ENCODE assay signal across 28 mouse cellular contexts in genomic region chr12:79272604-79273003, GRCm38 (mm10). TPM values are rescaled to one million over a fixed set of nuclear protein-coding genes. Genes with fewer than 3 reads are reported as not detected.
DNase-seq lines count a peak whose midpoint lies in the region; ATAC-seq and TF ChIP-seq lines count a peak whose summit lies in the region.
"Had no signal": no experiment of that assay in that cellular context is flagged by ENCODE, and none has a peak within 500 bp of the region (broad histone marks: within the 10 kb centered on the region; RNA-seq: fewer than 3 reads in every experiment).

No protein-coding gene starts in this region.

- no peak for TF ChIP-seq CTCF in liver, adult 2 months (IDR thresholded peaks at IDR 0.05; ENCODE audit: low read depth, low read length)
- TF ChIP-seq CTCF in liver, embryonic 14.5 days (IDR thresholded peaks at IDR 0.05; ENCODE audit: low read depth): no peak
- TF ChIP-seq CTCF in liver, postnatal 0 days (IDR thresholded peaks at IDR 0.05; ENCODE audit: low read depth): no peak
- no peak for TF ChIP-seq CTCF in hindbrain, postnatal 0 days (IDR thresholded peaks at IDR 0.05; ENCODE audit: low read depth)

- H3K36me3 ChIP-seq in liver, adult 2 months (ENCODE audit: control insufficient read depth, insufficient read depth, low read length): peaks cover 80% of the 10 kb centered on the region
- peaks cover 43% of the 10 kb centered on the region for H3K36me3 ChIP-seq in liver, embryonic 11.5 days (ENCODE audit: control insufficient read depth, insufficient read depth, low read length)
- H3K36me3 ChIP-seq in liver, embryonic 14.5 days (replicated peaks; ENCODE audit: control insufficient read depth, insufficient read depth, low read depth): peaks cover 36% of the 10 kb centered on the region
- peaks cover 74% of the 10 kb centered on the region for H3K36me3 ChIP-seq in liver, postnatal 0 days (replicated peaks; ENCODE audit: insufficient read depth, low read length)
- H3K36me3 ChIP-seq in hindbrain, postnatal 0 days (ENCODE audit: insufficient read depth, low read length): peaks cover 78% of the 10 kb centered on the region

- 34% methylated on average over 4 of the region's 4 CpGs for WGBS in liver, adult 2 months
- WGBS in liver, embryonic 11.5 days: 83% methylated on average over 4 of the region's 4 CpGs
- 61% methylated on average over 4 of the region's 4 CpGs for WGBS in liver, embryonic 14.5 days (ENCODE audit: insufficient replicate concordance)
- WGBS in liver, postnatal 0 days (ENCODE audit: insufficient replicate concordance): 66% methylated on average over 4 of the region's 4 CpGs
- WGBS in hindbrain, postnatal 0 days: 93% methylated on average over 4 of the region's 4 CpGs

- no peak overlapping the region for H3K9ac ChIP-seq in liver, adult 2 months (ENCODE audit: low read depth, low read length)
- no peak overlapping the region for H3K9ac ChIP-seq in liver, embryonic 11.5 days (ENCODE audit: low read depth, low read length)
- no peak overlapping the region for H3K9ac ChIP-seq in liver, embryonic 14.5 days (replicated peaks)
- H3K9ac ChIP-seq in liver, postnatal 0 days (replicated peaks): no peak overlapping the region
- H3K9ac ChIP-seq in hindbrain, postnatal 0 days (replicated peaks; ENCODE audit: low read length): no peak overlapping the region
- H3K9ac ChIP-seq: embryonic facial prominence, embryonic 12.5 days; embryonic facial prominence, embryonic 15.5 days; forebrain, postnatal 0 days; hindbrain, embryonic 13.5 days had no signal

- TF ChIP-seq EP300 in liver, embryonic 14.5 days (IDR thresholded peaks at IDR 0.05; ENCODE audit: low read depth): no peak
- TF ChIP-seq EP300 in liver, postnatal 0 days (IDR thresholded peaks at IDR 0.05; ENCODE audit: low read depth): no peak

- H3K79me2 ChIP-seq in liver, adult 2 months (ENCODE audit: control insufficient read depth, insufficient read depth, low read length): no peaks in the 10 kb centered on the region

- H3K27ac ChIP-seq in liver, adult 2 months (replicated peaks; ENCODE audit: insufficient read depth, low read depth, low read length): no peak overlapping the region
- H3K27ac ChIP-seq in liver, embryonic 11.5 days (ENCODE audit: low read depth, low read length): no peak overlapping the region
- H3K27ac ChIP-seq in liver, embryonic 14.5 days: no peak overlapping the region
- H3K27ac ChIP-seq in liver, postnatal 0 days (ENCODE audit: low read depth): peak overlapping the region; percentile 78
- no peak overlapping the region for H3K27ac ChIP-seq in hindbrain, postnatal 0 days
- H3K27ac ChIP-seq: embryonic facial prominence, embryonic 12.5 days; embryonic facial prominence, embryonic 15.5 days; gastrocnemius, adult 2 months; heart, adult 2 months; heart, embryonic 10.5 days; hindbrain, embryonic 10.5 days; hindbrain, embryonic 13.5 days had no signal

- H3K4me1 ChIP-seq in liver, adult 2 months (ENCODE audit: control insufficient read depth, insufficient read depth, low read length): no peaks in the 10 kb centered on the region
- H3K4me1 ChIP-seq in liver, embryonic 11.5 days (replicated peaks; ENCODE audit: control insufficient read depth, insufficient read depth, low read length): no peaks in the 10 kb centered on the region
- no peaks in the 10 kb centered on the region for H3K4me1 ChIP-seq in liver, embryonic 14.5 days (replicated peaks; ENCODE audit: control insufficient read depth in 2 of 2, insufficient read depth in 2 of 2, low read length in 1 of 2)
- H3K4me1 ChIP-seq in liver, postnatal 0 days (ENCODE audit: insufficient read depth): 0 out of 2 replicates have a peak, but pooled peaks cover 2% of the 10 kb centered on the region
- H3K4me1 ChIP-seq in hindbrain, postnatal 0 days (ENCODE audit: insufficient read depth, low read length): no peaks in the 10 kb centered on the region
- H3K4me1 ChIP-seq: embryonic facial prominence, embryonic 12.5 days; embryonic facial prominence, embryonic 15.5 days; heart, embryonic 10.5 days; hindbrain, embryonic 10.5 days; hindbrain, embryonic 13.5 days had no signal

- DNase-seq in liver, adult 2 months (ENCODE audit: extremely low read depth, low read depth, low spot score): peak; percentile 12
- DNase-seq in liver, embryonic 11.5 days (ENCODE audit: low spot score): no peak
- no peak for DNase-seq in liver, embryonic 14.5 days (ENCODE audit: low read depth in 3 of 3, low spot score in 3 of 3)
- peak; percentile 53 for DNase-seq in liver, postnatal 0 days
- no peak for DNase-seq in hindbrain, postnatal 0 days (ENCODE audit: low spot score)
- DNase-seq in layer of hippocampus, adult 9-10 months (ENCODE audit: low spot score): no peak
- DNase-seq: adrenal gland, postnatal 10 days; adrenal gland, postnatal 36 days; B cell, adult 2 months; cerebellum, adult 18-20 months; cerebellum, adult 9-11 months; cerebellum, postnatal 25 days; forebrain, postnatal 0 days; gastrocnemius, adult 2 months; gastrocnemius, postnatal 14 days; heart, adult 2 months; heart, postnatal 36 days had no signal

- no peak overlapping the region for H3K4me2 ChIP-seq in liver, embryonic 11.5 days
- H3K4me2 ChIP-seq in liver, embryonic 14.5 days (ENCODE audit: low read depth): no peak overlapping the region
- no peak overlapping the region for H3K4me2 ChIP-seq in liver, postnatal 0 days (ENCODE audit: low read depth, low read length)
- no peak overlapping the region for H3K4me2 ChIP-seq in hindbrain, postnatal 0 days (ENCODE audit: low read depth, low read length)
- H3K4me2 ChIP-seq: embryonic facial prominence, embryonic 12.5 days; embryonic facial prominence, embryonic 15.5 days; hindbrain, embryonic 13.5 days had no signal

- H3K9me3 ChIP-seq in liver, embryonic 11.5 days (ENCODE audit: control insufficient read depth, low read length): no peaks in the 10 kb centered on the region
- H3K9me3 ChIP-seq in liver, embryonic 14.5 days (ENCODE audit: control insufficient read depth, low read length): no peaks in the 10 kb centered on the region
- no peaks in the 10 kb centered on the region for H3K9me3 ChIP-seq in liver, postnatal 0 days (ENCODE audit: low read length)
- no peaks in the 10 kb centered on the region for H3K9me3 ChIP-seq in hindbrain, postnatal 0 days (ENCODE audit: low read length)
- H3K9me3 ChIP-seq: embryonic facial prominence, embryonic 12.5 days; embryonic facial prominence, embryonic 15.5 days; G1E; heart, embryonic 10.5 days; hindbrain, embryonic 10.5 days; hindbrain, embryonic 13.5 days had no signal

- ATAC-seq in liver, embryonic 11.5 days (replicated peaks; ENCODE audit: low FRiP score): no peak
- ATAC-seq in liver, embryonic 14.5 days (ENCODE audit: insufficient read depth): peak; percentile 43; the same call in 1 of the 2 replicates
- peak; percentile 97 for ATAC-seq in liver, postnatal 0 days
- no peak for ATAC-seq in hindbrain, postnatal 0 days
- ATAC-seq: forebrain, embryonic 14.5 days; forebrain, postnatal 0 days; hindbrain, embryonic 16.5 days; inflammation-experienced regulatory T-cells, adult 6 months; Patski had no signal

- no peak overlapping the region for H3K4me3 ChIP-seq in liver, adult 2 months (ENCODE audit: insufficient read depth, low read depth, low read length)
- no peak overlapping the region for H3K4me3 ChIP-seq in liver, embryonic 11.5 days (ENCODE audit: low read depth, low read length)
- no peak overlapping the region for H3K4me3 ChIP-seq in liver, embryonic 14.5 days (ENCODE audit: insufficient read depth in 1 of 2, low read depth in 2 of 2, low read length in 2 of 2)
- no peak overlapping the region for H3K4me3 ChIP-seq in liver, postnatal 0 days (ENCODE audit: low read depth, low read length)
- no peak overlapping the region for H3K4me3 ChIP-seq in hindbrain, postnatal 0 days (ENCODE audit: low read length)
- H3K4me3 ChIP-seq: embryonic facial prominence, embryonic 12.5 days; embryonic facial prominence, embryonic 15.5 days; gastrocnemius, adult 2 months; heart, adult 2 months; heart, embryonic 10.5 days; hindbrain, embryonic 10.5 days; hindbrain, embryonic 13.5 days had no signal

- TF ChIP-seq POLR2A in liver, adult 2 months (IDR thresholded peaks at IDR 0.05; ENCODE audit: extremely low read depth, insufficient read depth, low read length): no peak

- H3K27me3 ChIP-seq in liver, adult 2 months (ENCODE audit: control insufficient read depth, insufficient read depth, low read length): no peaks in the 10 kb centered on the region
- no peaks in the 10 kb centered on the region for H3K27me3 ChIP-seq in liver, embryonic 11.5 days (replicated peaks; ENCODE audit: control insufficient read depth, insufficient read depth, low read length)
- H3K27me3 ChIP-seq in liver, embryonic 14.5 days (ENCODE audit: control insufficient read depth, insufficient read depth, low read length): no peaks in the 10 kb centered on the region
- H3K27me3 ChIP-seq in liver, postnatal 0 days (ENCODE audit: insufficient read depth, low read length): no peaks in the 10 kb centered on the region
- H3K27me3 ChIP-seq in hindbrain, postnatal 0 days (ENCODE audit: insufficient read depth, low read length): no peaks in the 10 kb centered on the region
- H3K27me3 ChIP-seq: CH12.LX; embryonic facial prominence, embryonic 12.5 days; embryonic facial prominence, embryonic 15.5 days; hindbrain, embryonic 13.5 days; Patski had no signal

RNA-seq across cellular contexts. Expression of gene Zfyve26, which starts 23.5 kb away (rescaled TPM):
- total RNA-seq in liver, adult 2 months (2014; rRNA removed): 17.6 and 27.9 TPM in 2 replicates
- 15.4 and 20.5 TPM in 2 replicates for polyA plus RNA-seq in liver, adult 2 months (2012; rRNA removed)
- 16.2 and 18.0 TPM in 2 replicates for polyA plus RNA-seq in liver, embryonic 11.5 days (2014; fragmentation: Nextera tagmentation; extraction: Ambion mirVana)
- 7.7 and 12.5 TPM in 2 replicates for polyA plus RNA-seq in liver, embryonic 14.5 days (2012; rRNA removed)
- 7.0 and 7.6 TPM in 2 replicates for polyA plus RNA-seq in liver, embryonic 14.5 days (2014; fragmentation: Nextera tagmentation; extraction: Ambion mirVana)
- 4.2 and 4.8 TPM in 2 replicates for polyA plus RNA-seq in liver, postnatal 0 days (2015; fragmentation: Nextera tagmentation; extraction: Ambion mirVana)
- total RNA-seq in hindbrain, postnatal 0 days (2014; rRNA removed): 24.5 and 28.0 TPM in 2 replicates
- polyA plus RNA-seq in hindbrain, postnatal 0 days (2015; fragmentation: Nextera tagmentation; extraction: Ambion mirVana): 6.6 and 7.7 TPM in 2 replicates

RNA-seq across cellular contexts. Expression of gene Rad51b, which starts 24.5 kb away (rescaled TPM):
- 1.7 TPM in 2 replicates for total RNA-seq in liver, adult 2 months (2014; rRNA removed)
- polyA plus RNA-seq in liver, adult 2 months (2012; rRNA removed): 0.55 and 0.58 TPM in 2 replicates
- polyA plus RNA-seq in liver, embryonic 11.5 days (2014; fragmentation: Nextera tagmentation; extraction: Ambion mirVana): 7.7 and 8.3 TPM in 2 replicates
- 1.6 and 2.3 TPM in 2 replicates for polyA plus RNA-seq in liver, embryonic 14.5 days (2012; rRNA removed)
- polyA plus RNA-seq in liver, embryonic 14.5 days (2014; fragmentation: Nextera tagmentation; extraction: Ambion mirVana): 5.1 and 5.5 TPM in 2 replicates
- polyA plus RNA-seq in liver, postnatal 0 days (2015; fragmentation: Nextera tagmentation; extraction: Ambion mirVana): 2.5 TPM in 2 replicates
- 1.1 and 1.4 TPM in 2 replicates for total RNA-seq in hindbrain, postnatal 0 days (2014; rRNA removed)
- 1.1 and 1.9 TPM in 2 replicates for polyA plus RNA-seq in hindbrain, postnatal 0 days (2015; fragmentation: Nextera tagmentation; extraction: Ambion mirVana)

Comparison
In these comparisons a context has a peak if more than half of its experiments do, and no peak if none do; other contexts are left out.
1. DNase-seq: peak in liver, adult 2 months (single experiment) and liver, postnatal 0 days (single experiment); none in liver, embryonic 11.5 days (single experiment), liver, embryonic 14.5 days (0 of 3), hindbrain, postnatal 0 days (single experiment) and layer of hippocampus, adult 9-10 months (single experiment).
2. ATAC-seq: peak in liver, embryonic 14.5 days (single experiment) and liver, postnatal 0 days (single experiment); none in liver, embryonic 11.5 days (single experiment) and hindbrain, postnatal 0 days (single experiment).